Mouse (Mus musculus) adrenal gland, adult 18-20 months (tissue): Measurements from ENCODE around the gene Gm42791. TPM values are rescaled to one million over a fixed set of nuclear protein-coding genes. Genes with fewer than 3 reads are reported as not detected.

Experiments
- DNase-seq, 2 experiments: peaks; one replicate each; pipeline ENCODE4 v3.0.0; 2021 to 2022; ENCODE audit warnings: low spot score in 2 of 2
- total RNA-seq, 2 experiments: library from RNA; stranded (reverse); gene quantifications; 1 replicate in 1 of 2; 2 replicates in 1 of 2; pipeline ENCODE4 v1.2.3; 2021

The Gm42791 gene
- total RNA-seq, 2 experiments from 2014 or later = 3.4 to 8.0 TPM

DNA sequence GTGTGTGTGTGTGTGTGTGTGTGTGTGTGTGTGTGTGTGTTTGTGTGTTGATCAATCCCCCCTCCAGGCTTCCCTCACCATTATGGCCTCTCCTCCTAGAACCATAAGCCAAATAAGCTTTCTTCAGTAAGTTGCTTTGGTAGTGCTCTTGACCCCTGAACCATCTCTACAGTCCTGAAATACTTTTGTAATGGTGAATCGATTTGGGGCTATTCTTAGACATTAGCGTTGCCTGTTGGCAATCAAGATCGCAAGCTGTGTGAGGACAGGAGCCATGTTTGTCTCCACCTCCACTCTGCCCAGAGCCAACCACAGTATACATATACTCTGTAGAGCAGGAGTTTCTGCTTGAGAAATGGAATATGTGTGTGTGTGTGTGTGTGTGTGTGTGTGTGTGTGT is 14.2 kb upstream of the Gm42791 start:
- DNase-seq = no peak

DNA sequence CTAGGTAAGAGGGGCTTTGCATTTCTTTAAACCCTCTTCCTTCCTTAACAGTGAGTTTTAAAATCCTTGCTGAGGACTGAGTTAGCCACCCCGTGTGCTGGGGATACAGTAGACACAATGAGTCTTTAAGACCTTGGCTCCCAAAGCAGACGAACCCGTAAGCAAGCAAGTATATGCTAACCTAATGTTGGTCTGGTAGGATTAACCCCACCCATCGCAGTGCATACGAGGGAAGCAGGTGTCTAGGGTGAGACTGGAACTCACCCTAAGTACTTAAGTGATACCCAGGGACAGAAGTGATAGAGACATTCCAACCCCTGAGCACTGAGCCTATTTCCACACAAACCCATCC is 12.3 kb upstream of the Gm42791 start:
- no peak for DNase-seq

DNA sequence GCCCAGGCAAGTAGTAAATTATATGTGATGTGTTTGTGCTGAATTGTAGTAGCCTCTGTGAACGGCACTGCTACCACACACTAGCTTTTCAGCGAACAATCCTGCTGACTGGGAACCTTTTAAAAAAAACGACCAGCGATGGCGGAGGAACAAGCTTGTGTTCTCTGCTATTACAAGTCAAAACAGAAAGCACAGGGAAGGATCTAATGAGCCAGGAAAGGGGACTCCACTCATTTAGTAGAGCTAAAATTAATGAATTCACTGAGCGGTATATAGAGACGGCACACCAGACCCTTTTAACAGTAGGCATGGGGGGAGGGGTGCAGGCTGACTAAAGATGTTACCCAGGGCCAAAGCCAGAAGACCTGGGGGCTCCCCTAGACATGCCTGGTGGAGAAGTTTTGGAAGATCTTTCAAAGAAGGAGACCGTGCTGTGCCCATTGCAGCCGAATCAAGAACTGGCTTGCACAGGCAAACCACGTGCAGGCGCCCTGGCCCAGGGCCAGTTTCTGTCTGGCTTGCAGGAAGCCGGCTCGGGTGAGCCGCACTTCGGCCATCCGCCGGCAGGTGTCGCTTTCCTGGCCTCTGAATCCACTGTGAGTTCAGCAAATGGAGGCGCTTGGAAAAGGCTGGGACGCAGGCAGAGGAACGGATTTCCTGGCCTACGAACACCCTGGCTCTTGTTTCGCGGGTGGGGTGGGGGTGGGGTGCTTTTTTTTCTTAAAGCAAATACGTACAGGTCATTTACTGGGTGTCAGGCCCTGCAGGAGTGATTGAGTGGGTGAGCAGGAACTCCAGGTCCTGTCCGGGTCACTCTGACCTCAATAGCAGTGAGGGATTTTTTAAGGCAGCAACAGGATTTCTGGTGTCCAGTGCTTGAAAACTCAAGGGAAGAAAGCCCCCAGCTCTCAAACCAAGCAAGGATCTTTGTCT is 11.7 kb upstream of the Gm42791 start:
- DNase-seq = peak; percentile 100

DNA sequence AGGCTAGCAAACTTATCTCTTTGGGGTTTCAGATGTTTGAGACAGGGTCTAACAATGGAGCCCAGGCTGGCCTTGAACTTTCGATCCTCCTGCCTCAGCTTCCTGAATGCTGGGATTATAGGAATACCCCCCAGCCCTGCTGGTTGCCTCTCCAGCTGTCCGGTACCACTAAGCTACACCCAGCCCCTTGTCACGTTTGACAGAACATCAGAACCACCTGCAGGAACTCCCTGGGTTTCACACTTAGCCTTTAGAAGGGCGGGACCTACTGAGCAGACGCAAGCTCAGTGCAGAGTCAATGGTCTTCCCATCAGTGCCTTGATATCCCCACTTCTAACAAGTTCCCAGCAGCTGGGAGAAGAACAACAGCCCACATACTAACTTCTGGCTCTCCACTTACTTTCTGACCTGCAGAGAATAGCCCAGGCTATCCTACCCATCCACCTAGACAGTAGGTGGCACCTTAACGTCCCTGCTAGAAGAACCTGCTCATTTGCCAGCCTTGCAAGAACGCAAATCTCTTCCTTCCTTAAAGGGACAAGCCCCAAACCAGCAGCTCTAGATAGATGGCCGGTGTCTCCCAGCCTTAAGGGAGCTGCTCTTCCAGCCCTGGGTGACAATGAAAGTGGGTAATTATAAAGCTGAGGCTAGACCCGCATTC is 10.9 kb upstream of the Gm42791 start:
- no peak for DNase-seq

DNA sequence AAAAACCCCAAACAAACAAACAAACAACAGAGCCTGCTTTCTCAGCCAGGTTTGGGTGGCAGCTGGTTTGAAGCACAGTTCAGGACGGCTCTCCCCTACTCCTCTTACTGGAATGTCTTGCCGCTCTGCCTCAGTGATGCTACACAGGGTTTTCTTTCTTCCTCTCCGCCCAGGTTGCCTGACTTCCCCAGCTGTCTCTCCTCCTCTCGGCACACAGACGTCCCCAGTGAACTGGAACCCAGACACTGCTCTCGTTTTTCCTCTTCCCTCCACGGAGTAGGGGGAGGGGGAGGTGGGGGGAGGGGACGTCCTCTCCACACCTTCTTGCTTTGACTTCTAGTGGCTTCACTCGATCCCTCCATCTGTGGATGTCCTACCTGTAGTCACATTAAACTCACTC is 10.1 kb upstream of the Gm42791 start:
- DNase-seq = no peak

DNA sequence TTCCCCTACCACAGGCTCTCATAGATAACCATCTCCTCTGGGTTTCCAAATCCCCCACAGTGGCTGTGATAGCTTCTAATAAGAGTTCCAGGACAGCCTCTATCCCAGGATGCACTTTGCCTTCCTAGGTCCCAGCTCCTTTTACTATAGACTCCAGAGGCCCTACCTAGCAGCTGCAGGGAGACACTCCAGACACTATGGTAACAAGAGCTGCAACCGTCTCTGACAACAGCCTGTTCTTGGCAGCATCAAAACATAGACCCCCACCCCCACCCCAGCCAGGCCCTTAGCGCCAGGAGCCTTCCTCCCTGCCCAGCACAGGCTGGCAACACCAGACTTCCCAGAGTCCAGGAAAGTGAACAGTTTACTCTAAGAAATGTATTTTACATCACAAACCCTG is 8.2 kb upstream of the Gm42791 start:
- DNase-seq = no peak

DNA sequence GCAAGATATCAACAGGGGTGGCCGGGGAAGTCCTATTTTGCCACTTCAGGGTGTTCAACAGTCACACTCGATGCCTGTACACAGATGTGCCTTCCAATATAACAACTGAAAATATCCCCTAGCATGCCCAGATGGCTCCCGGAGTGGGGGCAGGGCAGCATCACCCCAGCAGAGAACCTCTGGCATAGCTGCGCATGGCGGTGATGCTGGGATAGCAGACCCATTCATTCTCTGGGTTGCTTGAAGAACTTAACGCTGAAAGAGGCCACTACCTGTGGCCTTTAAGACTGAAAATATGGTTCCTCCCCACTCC is 7.8 kb upstream of the Gm42791 start:
- DNase-seq = no peak

DNA sequence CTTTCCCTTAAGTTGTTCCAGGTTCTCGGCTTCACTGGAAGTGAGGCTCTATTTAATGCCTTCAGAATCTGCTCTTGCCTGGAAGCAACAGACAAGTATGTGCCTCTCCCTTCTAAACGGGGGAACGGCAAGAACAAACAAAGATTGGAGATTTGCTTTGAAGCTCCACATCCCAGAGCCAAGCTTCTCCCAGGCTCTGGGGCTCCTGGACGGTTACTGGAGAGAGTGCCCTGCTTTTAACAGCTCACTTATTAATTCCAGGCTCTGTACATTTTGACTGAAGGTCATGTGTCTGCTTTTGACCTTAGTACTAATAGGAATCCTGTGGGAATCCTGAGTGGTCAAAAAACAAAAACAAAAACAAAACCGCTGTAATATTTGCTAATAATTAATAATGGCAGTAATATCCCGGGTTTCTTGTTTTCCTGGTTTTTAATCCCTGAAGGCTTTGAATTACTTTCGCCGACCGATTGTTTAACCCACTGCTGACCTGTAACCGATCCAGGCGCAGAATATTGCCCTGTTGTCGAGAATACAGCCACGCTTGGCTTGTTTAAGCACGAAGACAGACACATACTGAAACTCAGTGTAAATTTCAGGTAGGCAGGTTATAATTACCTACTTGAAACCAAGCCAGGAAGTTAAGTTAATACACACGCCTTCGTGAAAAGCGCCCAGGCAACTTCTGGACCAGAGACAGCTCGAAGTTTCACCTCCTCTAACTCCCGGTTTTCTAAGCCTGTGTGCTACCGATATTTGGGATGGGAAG is 7.3 kb upstream of the Gm42791 start:
- no peak for DNase-seq

DNA sequence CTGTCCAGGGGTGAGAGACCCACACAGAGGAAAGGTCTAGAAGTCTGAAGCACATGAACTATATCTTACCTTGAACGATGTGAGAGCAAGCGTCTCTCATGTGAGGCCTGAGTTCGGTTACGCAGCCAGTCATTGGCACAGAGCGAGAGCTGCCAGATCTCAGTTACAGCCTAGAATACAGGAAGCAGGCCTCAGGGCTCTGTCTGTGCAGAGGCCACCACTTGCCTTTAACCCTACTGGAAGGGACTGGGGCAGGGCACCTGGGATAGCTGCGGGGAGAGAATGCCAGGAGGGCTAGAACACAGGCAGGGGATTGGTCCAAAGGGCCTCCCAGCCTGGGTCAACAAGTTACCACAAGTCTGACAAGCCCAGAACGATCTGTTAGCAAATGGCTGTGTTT is 4.9 kb upstream of the Gm42791 start:
- no peak for DNase-seq

DNA sequence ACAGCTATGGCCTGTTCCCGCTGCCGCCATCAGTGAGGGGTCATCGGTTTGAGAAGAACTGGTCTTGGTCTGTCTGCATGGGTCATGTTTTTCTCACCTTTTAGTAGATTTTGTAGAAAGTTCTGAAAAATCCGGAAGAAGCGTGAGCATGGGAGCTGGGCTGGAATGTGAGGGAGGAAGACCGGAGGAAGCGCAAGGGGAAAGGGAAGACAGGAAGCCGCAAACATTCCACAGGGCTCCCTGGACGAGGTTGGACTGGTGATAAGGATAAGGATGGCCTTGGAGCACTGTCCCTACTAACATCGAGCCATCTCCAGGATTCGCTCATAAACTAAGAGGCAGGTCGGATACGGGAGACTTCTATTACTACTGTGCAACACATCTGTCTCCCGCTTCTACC is 3.6 kb upstream of the Gm42791 start:
- DNase-seq = no peak

DNA sequence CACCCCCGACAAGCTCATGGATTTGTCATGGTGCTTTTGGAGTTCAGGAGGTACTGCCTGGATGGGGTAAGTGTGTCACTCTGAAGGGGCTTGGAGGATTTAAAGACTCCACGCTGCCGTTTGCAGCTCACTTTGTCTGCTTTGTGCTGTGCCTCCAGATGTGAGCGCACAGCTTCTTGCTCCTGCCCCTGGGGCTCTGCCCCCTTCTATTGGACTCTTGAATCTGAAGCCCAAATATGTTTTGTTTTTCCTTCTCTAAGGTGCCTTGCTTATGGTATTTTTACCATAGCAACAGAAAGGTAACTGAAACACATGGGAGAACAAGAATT is 1.7 kb upstream of the Gm42791 start:
- no peak for DNase-seq

DNA sequence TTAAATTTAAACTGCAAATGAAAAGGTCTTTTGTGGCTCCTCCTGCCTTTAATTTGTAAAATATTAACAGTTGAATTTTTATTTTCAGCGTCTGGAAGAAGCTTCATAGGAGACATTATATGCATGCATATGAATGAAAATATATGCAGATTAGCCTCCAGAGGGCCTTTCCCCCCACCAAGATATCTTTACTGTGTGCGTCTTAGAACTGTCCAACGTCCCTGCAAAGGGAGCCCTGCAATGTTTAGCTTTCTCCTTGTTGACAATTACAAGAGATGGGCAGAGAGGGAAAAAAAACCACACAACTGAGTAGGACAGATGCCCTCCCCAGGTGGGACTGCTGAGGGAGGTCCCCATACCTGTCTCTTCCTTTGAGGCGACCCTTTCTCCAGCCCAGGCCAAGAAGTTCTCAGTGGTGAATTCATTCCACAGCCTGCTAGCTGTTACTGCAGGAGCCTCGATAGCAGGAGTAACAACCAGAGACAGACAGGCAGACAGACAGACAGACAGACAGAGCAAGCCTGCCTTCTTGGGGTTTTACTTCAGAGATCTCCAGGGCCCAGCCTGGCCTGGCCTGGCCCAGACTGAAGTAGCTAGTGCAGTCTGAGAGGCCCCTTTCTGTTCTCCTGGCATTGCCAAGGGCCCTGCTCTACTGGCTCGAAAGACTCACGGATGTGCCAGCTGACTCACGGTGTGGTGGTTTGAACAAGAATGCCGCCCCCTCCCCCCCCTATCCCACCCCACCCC is 1.2 kb upstream of the Gm42791 start:
- no peak for DNase-seq

DNA sequence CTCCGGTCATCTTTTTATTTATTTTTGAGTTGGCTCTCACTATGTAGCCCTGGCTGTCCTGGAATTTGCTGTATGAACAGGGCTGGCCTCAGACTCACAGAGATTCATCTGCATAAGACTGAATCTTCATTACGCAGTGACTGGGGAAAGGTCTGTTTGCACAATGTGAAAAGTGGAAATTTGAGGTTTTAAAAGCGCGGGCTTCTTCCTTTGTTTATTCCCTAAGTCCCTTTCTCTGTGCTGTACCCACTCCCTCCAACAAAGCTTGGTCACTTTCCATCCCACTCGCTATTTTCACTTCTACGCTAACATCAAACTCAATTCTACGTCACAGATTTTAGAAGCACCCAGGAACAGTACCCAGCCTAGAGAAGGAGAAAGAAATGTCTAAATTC is 639 bp downstream of the Gm42791 start:
- DNase-seq = no peak

DNA sequence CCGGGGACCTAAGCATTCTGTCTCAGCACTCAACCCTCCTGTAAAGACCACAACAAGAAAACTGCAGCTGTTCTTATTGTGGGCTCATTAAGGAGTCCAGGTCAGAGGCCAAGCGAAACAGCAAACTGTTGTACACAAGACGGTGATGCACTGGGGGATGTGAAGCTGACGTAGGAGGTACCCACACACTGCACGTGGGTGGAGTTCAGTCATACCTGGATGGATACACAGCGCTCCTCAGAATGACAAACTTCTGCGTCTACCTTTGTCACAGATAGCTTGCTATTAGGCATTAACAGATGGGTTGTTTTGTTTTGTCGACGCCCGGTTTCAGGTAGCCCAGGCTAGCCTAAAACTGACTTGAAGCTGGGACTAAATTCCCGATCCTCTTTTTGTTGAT is 2.3 kb downstream of the Gm42791 start:
- DNase-seq = no peak

DNA sequence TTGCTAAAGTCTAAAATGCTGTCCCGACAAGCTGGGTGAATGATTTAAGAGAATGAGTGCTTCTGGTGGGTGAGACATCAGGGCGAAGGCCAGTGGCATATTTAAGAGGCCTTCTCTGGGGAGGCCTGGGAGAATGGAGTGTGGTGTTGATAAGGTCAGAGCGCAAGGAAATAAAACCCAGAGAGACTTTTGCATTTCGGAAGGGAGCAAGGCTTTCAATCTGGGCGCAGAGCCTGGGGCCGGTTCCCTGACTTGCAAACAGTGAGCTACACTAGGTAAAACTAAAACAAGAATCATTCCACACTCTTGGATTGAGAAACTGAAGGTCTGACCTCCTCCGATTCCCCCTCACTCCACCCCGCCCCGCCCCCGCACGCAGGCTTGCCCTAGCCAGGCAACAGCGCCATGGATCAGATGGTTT is 4.0 kb downstream of the Gm42791 start:
- peak in 1 of 2 experiments; percentile 42 for DNase-seq

DNA sequence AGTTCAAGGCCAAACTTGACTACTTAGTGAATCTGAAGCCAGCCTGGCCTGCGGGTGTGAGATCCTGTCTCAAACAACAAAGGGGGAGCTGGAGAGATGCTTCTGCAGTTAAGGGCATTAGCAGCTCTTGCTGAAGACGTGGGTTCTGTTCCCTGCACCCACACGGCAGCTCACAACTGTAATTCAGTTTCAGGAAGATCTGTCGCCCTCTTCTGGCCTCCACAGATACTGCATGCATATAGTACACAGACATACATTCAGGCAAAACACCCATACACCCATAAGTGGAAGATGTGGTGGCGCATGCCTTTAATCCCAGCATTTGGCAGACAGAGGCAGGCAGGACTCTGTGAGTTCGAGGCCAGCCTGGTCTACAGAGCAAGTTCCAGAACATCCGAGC is 5.5 kb downstream of the Gm42791 start:
- no peak for DNase-seq

DNA sequence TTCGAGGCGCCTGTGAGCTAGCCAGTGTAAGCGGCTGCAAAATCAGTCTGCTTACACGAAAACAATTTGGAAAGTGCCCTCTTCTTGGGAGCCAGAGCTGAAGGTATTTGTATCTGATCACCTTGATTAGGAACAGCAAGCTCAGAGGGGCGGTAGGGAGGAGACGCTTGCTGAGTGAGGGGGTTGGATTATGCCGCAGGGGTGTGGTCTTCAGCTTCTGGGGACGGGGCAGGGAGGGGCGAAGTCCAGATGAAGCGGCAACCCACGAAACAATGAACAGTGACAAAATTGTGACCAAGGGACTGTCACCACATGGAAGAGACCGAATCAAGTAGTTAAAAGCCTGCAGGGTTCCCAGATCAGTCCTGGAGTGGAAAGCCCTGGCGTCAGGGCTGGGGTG is 10.0 kb downstream of the Gm42791 start:
- DNase-seq = no peak

DNA sequence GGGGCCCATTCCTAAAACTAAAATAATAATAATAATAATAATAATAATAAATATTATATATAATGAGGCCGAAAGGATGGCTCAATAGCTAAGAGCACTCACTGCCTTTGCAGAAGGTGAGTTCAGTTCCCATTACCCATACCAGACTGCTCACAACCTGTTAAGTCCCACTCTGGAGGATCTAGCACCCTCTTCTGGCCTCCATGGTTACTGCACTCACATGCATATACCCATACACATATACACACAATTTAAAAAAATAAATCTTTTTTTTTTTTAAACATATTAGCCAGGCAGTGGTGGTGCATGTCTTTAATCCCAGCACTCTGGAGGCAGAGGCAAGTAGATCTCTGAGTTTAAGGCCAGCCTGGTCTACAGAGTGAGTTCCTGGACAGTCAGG is 11.3 kb downstream of the Gm42791 start:
- DNase-seq = no peak

DNA sequence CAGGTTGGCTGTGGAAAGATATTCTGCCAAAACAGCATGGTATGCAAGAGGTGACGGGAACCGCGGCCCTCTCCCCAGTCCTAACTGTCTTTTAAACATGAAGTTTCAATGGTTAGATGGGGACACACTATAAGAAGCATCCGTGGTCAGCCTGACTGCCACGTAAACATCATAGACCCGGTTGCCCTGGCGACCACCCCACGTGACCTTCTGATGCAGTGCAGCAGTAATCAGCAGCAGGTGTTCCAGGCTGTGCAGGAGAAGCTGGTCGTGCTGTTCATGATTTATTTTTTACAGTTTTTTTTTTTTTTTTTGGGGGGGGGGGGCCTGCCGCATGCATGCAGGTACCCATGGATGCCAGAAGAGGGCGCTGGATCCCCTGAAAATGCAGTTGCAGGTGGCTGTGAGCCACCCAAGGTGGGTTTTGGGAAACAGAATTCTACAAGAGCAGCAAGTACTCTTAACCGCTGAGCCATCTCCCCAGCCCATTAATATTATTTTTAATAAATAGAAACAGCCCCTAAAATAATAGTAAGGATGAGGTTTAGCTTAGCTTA is 11.8 kb downstream of the Gm42791 start:
- DNase-seq = no peak

DNA sequence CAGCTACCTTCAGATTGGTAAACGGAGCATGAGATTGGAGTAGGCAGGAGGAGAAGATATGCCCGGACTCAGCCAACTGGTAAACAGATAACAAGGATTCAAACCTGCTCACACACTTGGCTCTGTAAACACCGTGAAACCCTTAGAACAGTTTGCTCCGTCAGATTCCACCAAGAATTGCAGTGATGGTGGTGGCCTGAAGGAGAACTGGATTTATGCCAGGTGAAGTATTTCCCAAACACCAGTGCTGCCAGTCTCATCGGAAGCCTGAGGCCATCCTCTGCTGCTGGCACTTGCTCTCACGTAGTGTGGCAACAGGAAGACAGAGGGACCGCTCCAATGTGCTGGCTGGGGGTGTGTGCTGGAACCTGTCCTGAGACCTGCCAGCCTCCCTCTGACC is 12.6 kb downstream of the Gm42791 start:
- DNase-seq = no peak

DNA sequence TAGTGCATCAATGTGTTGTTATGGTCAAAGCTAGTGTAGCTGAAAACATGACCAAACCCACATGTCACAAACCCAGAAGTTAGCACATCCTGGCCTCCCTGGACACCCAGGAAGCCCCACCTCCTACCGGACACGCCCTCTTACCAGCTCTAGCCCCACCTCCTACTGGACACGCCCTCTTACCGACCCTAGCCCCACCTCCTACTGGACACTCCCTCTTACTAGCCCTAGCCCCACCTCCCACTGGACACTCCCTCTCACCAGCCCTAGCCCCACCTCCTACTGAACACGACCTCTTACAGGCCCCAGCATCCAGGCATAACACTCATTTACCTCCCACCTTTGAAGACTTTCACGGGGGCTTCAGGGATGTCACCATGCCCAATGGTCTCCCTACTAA is 14.3 kb downstream of the Gm42791 start:
- DNase-seq = no peak
